Mouse (Mus musculus): ENCODE results near the gene Gm10392. TPM values are rescaled to one million over a fixed set of nuclear protein-coding genes. Genes with fewer than 3 reads are reported as not detected.
A peak's percentile ranks its signal among the peaks of the same experiment; 100 is the strongest.

Gene Gm10392
- polyA plus RNA-seq, 1 experiment from 2014 or later = 0.28 TPM

- Histone ChIP-seq H3K4me3 (ENCODE audit: low read depth, low read length) (peak overlapping the region; percentile 68), H3K27ac (ENCODE audit: low read depth) (peak overlapping the region; percentile 84), H3K36me3 (replicated peaks; ENCODE audit: insufficient read depth, low read length) (no peaks in the 10 kb centered on the region), H3K9ac (replicated peaks) (peak overlapping the region; percentile 38; the same call in 1 of the 2 replicates), H3K27me3 (ENCODE audit: insufficient read depth, low read length) (peaks cover 25% of the 10 kb centered on the region), H3K4me2 (ENCODE audit: low read depth, low read length) (peak overlapping the region; percentile 99), H3K9me3 (ENCODE audit: low read length) (no peaks in the 10 kb centered on the region), H3K4me1 (ENCODE audit: insufficient read depth) (peaks cover 60% of the 10 kb centered on the region)
- WGBS (ENCODE audit: insufficient replicate concordance) = under 1% methylated on average over 13 of the region's 13 CpGs
- ATAC-seq (peak; percentile 33), DNase-seq (peak; percentile 90)
- TF ChIP-seq EP300 (IDR thresholded peaks at IDR 0.05; ENCODE audit: low read depth) (no peak), CTCF (IDR thresholded peaks at IDR 0.05; ENCODE audit: low read depth) (peak; percentile 98)
Measured at GRCm38 (mm10) chr11:77491123-77491501, 27.9 kb downstream of the Gm10392 start.

GRCm38 (mm10) chr11:77490451-77490850 is 28.5 kb downstream of the Gm10392 start:
- TF ChIP-seq EP300 (IDR thresholded peaks at IDR 0.05; ENCODE audit: low read depth) = no peak
- TF ChIP-seq CTCF (IDR thresholded peaks at IDR 0.05; ENCODE audit: low read depth) = no peak
- 72% methylated on average over 6 of the region's 6 CpGs for WGBS (ENCODE audit: insufficient replicate concordance)
- Histone ChIP-seq H3K27ac (ENCODE audit: low read depth) (no peak overlapping the region), H3K36me3 (replicated peaks; ENCODE audit: insufficient read depth, low read length) (no peaks in the 10 kb centered on the region), H3K9ac (replicated peaks) (no peak overlapping the region), H3K27me3 (ENCODE audit: insufficient read depth, low read length) (peaks cover 25% of the 10 kb centered on the region), H3K4me3 (ENCODE audit: low read depth, low read length) (no peak overlapping the region; the same call in 1 of the 2 replicates), H3K9me3 (ENCODE audit: low read length) (no peaks in the 10 kb centered on the region), H3K4me2 (ENCODE audit: low read depth, low read length) (no peak overlapping the region; the same call in 1 of the 2 replicates), H3K4me1 (ENCODE audit: insufficient read depth) (peaks cover 54% of the 10 kb centered on the region)
- no peak for ATAC-seq
- no peak for DNase-seq

- peak within 1 kb of the TSS; percentile 70 for H3K4me3 ChIP-seq (ENCODE audit: low read depth, low read length)
- H3K9ac ChIP-seq (replicated peaks) = peak within 1 kb of the TSS; percentile 65
- H3K36me3 ChIP-seq (replicated peaks; ENCODE audit: insufficient read depth, low read length) = no peaks in the 10 kb centered on the region
- no peak within 1 kb of the TSS for H3K27ac ChIP-seq (ENCODE audit: low read depth)
- no peaks in the 10 kb centered on the region for H3K9me3 ChIP-seq (ENCODE audit: low read length)
- DNase-seq = peak; percentile 69
- WGBS (ENCODE audit: insufficient replicate concordance) = 2% methylated on average over 24 of the region's 87 CpGs
- H3K4me2 ChIP-seq (ENCODE audit: low read depth, low read length) = peak within 1 kb of the TSS; percentile 98
- ATAC-seq = 0 out of 2 replicates have a peak, but pooled peaks have one; percentile 16
- TF ChIP-seq EP300 (IDR thresholded peaks at IDR 0.05; ENCODE audit: low read depth) = no peak
- no peak for TF ChIP-seq CTCF (IDR thresholded peaks at IDR 0.05; ENCODE audit: low read depth)
- H3K4me1 ChIP-seq (ENCODE audit: insufficient read depth) = peaks cover 47% of the 10 kb centered on the region
- peaks cover 25% of the 10 kb centered on the region for H3K27me3 ChIP-seq (ENCODE audit: insufficient read depth, low read length)
Measured at GRCm38 (mm10) chr11:77489591-77490235, 29.3 kb downstream of the Gm10392 start, which contains the start of gene Ankrd13b. Ankrd13b (minus strand) TSS chr11:77489678.

GRCm38 (mm10) chr11:77488771-77489581 is 30.0 kb downstream of the Gm10392 start:
- Histone ChIP-seq H3K9ac (replicated peaks) (peak overlapping the region; percentile 65), H3K36me3 (replicated peaks; ENCODE audit: insufficient read depth, low read length) (no peaks in the 10 kb centered on the region), H3K4me2 (ENCODE audit: low read depth, low read length) (peak overlapping the region; percentile 98), H3K9me3 (ENCODE audit: low read length) (no peaks in the 10 kb centered on the region), H3K4me3 (ENCODE audit: low read depth, low read length) (peak overlapping the region; percentile 70), H3K4me1 (ENCODE audit: insufficient read depth) (peaks cover 40% of the 10 kb centered on the region), H3K27me3 (ENCODE audit: insufficient read depth, low read length) (peaks cover 25% of the 10 kb centered on the region), H3K27ac (ENCODE audit: low read depth) (no peak overlapping the region)
- DNase-seq (no peak), ATAC-seq (no peak)
- TF ChIP-seq CTCF (IDR thresholded peaks at IDR 0.05; ENCODE audit: low read depth) = no peak
- TF ChIP-seq EP300 (IDR thresholded peaks at IDR 0.05; ENCODE audit: low read depth) = no peak
- WGBS (ENCODE audit: insufficient replicate concordance) = 7% methylated on average over 47 of the region's 55 CpGs

- no peak for TF ChIP-seq CTCF (IDR thresholded peaks at IDR 0.05; ENCODE audit: low read depth)
- TF ChIP-seq EP300 (IDR thresholded peaks at IDR 0.05; ENCODE audit: low read depth) = no peak
- 69% methylated on average over 5 of the region's 5 CpGs for WGBS (ENCODE audit: insufficient replicate concordance)
- ATAC-seq (no peak), DNase-seq (no peak)
- Histone ChIP-seq H3K36me3 (replicated peaks; ENCODE audit: insufficient read depth, low read length) (no peaks in the 10 kb centered on the region), H3K4me1 (ENCODE audit: insufficient read depth) (peaks cover 29% of the 10 kb centered on the region), H3K4me2 (ENCODE audit: low read depth, low read length) (no peak overlapping the region), H3K27me3 (ENCODE audit: insufficient read depth, low read length) (peaks cover 25% of the 10 kb centered on the region), H3K9me3 (ENCODE audit: low read length) (no peaks in the 10 kb centered on the region), H3K9ac (replicated peaks) (no peak overlapping the region), H3K27ac (ENCODE audit: low read depth) (no peak overlapping the region), H3K4me3 (ENCODE audit: low read depth, low read length) (no peak overlapping the region)
Measured at GRCm38 (mm10) chr11:77486798-77487197, 32.2 kb downstream of the Gm10392 start.

GRCm38 (mm10) chr11:77485229-77485628 is 33.8 kb downstream of the Gm10392 start:
- TF ChIP-seq EP300 (IDR thresholded peaks at IDR 0.05; ENCODE audit: low read depth) (no peak), CTCF (IDR thresholded peaks at IDR 0.05; ENCODE audit: low read depth) (no peak)
- H3K9me3 ChIP-seq (ENCODE audit: low read length) = no peaks in the 10 kb centered on the region
- no peak for ATAC-seq
- H3K27me3 ChIP-seq (ENCODE audit: insufficient read depth, low read length) = peaks cover 13% of the 10 kb centered on the region; the same call in 1 of the 2 replicates
- H3K9ac ChIP-seq (replicated peaks) = no peak overlapping the region
- H3K4me1 ChIP-seq (ENCODE audit: insufficient read depth) = peaks cover 13% of the 10 kb centered on the region
- H3K27ac ChIP-seq (ENCODE audit: low read depth) = no peak overlapping the region
- no peak overlapping the region for H3K4me2 ChIP-seq (ENCODE audit: low read depth, low read length)
- no peak for DNase-seq
- no peaks in the 10 kb centered on the region for H3K36me3 ChIP-seq (replicated peaks; ENCODE audit: insufficient read depth, low read length)
- no peak overlapping the region for H3K4me3 ChIP-seq (ENCODE audit: low read depth, low read length)
- 79% methylated on average over 6 of the region's 6 CpGs for WGBS (ENCODE audit: insufficient replicate concordance)
